Mouse (Mus musculus): ENCODE data around the gene Ccdc17.

The Ccdc17 gene

DNA sequence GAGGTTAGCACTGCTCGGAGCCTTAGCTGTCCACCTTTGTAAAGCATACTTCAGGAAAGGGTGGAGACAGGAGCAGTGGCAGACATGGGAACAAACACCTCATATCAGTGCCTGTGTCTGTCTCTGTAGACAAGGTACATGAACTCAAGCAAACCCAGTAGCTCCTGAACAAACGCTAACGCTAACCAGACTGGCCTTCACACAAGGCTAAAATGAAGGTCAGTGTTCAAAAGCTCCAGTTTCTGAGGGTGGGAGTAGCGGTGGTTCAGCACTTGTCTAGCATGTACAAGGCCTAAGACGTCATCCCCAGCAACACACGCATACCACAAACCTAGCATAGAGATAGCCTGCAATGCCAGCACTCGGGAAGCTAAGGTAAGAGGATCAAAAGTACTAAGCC is 49.2 kb downstream of the Ccdc17 start:
- DNase-seq: no peak

DNA sequence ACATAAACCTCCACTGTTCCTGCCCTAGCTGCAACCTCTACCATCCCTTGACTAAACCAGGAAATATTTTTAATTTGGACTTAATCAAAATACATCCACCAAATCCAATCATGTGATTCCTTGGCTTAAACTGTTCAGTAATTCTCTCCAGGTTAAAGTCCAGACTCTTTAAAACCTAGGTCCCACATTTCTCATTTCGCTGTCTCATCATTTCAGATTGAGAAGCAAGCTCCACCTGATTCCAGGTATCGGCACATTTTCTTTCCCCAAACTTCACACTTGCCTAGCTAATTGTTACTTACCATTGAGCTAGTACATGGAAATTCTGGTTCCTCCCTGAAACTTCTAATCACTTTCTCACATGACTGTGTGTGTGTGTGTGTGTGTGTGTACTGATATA is 53.0 kb downstream of the Ccdc17 start:
- DNase-seq: no peak
